Mouse (Mus musculus) ovary, postnatal 14 days (tissue): ENCODE results near the gene Agap3.

ENCODE experiments used
- DNase-seq: peaks from one replicate; pipeline ENCODE4 v3.0.0; 2022; ENCODE audit warnings: low spot score

The Agap3 gene

DNA sequence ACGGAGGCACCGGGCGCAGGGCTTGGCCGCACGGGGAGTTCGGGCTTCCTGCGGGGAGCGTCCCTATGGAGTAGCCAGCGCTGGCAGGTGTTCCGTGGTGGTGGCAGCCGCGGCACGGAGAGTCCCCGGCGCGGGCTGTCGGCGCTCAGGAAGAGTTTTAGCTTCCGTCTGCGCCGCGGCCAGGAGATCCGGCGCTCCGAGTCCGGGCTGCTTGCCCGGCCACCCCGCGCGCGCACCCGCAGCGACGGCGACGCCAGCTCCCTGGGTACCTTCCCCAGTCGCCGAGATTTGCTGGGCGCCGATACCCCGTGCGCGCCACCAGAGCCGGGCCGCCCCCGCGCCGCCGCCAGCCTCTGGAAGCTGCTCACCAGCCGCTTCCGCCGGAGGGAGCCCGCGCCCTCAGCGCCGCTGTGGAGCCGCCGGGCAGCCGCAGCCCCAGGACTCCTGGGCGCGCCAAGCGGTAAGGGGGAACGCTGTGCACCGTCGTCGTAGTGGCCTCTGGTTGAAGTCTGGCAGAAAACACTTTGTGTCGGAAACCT is 22.8 kb downstream of the Agap3 start:
- DNase-seq, result peak; percentile 46

DNA sequence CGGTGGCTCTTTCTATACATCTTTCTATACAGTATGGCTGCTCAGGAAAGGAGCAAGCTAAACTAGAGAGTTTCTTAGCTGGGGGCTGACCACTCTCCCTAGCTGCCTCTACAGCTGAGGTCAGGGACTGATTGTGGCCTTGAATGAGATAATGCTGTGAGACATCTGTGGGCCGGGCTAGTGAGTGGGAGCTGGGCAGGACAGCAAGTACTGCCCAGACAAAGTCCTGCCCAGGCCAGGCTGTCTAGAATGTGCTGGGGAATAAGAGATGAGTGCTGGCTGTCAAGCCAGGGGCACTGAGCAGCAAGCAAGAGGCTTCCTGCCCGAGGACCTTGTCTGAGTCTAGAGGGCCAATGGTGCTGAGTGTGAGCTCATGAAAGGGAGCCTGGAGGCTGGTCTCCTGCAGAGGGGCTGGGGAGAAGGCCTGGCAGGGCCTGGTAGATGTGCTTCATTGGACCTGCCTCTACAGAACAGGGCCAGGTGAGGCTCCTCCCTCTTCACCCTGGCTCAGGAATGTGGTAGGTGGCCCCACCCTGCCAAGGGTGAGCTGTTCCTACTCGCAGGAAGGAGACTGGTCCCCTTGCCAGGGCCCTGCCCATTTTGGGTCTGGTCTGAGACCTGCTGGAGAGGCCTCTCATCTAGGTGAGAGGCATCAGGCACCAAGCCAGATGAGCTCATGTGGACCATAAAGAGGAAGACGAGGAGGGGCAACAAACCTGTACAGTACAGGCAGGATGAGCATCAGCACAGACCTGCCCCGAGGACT is 23.7 kb downstream of the Agap3 start:
- peak; percentile 34 for DNase-seq

DNA sequence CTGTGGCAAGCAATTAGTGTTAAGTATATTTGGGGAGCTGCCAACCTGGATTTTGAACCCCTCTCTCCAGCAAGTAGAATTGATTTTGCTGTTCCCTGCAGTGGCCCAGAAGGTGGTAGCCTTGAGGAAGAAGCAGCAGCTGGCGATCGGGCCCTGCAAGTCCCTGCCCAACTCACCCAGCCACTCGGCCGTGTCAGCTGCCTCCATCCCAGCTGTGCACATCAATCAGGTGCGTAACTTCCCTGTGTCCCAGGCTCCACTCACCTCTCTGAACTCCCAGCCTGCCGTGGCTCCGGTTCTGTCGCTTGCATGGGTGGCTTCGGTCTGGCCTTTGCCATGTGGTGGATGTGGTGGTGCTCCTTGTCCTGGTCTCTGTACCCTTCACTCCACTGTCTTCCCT is 25.9 kb downstream of the Agap3 start:
- no peak for DNase-seq

DNA sequence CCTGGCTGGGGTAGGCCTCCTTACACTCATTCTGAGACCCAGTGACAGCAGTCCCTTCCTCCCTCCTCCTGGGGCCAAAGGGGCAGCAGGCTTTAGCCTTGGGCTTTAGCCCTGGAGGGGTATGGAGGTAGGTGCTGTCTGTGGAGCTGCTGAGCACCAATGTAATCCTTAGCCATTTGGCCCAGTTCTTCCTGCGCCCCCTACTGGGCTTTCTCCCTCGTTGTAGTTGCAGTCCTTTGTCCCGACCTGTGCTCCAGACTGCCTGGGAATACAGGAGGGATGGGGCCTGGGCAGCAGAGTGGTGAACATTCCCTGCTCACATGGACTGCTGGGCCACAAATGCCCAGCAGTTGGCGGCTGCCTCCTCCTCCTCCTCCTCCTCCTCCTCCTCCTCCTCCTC is 29.7 kb downstream of the Agap3 start:
- DNase-seq, result peak; percentile 57

DNA sequence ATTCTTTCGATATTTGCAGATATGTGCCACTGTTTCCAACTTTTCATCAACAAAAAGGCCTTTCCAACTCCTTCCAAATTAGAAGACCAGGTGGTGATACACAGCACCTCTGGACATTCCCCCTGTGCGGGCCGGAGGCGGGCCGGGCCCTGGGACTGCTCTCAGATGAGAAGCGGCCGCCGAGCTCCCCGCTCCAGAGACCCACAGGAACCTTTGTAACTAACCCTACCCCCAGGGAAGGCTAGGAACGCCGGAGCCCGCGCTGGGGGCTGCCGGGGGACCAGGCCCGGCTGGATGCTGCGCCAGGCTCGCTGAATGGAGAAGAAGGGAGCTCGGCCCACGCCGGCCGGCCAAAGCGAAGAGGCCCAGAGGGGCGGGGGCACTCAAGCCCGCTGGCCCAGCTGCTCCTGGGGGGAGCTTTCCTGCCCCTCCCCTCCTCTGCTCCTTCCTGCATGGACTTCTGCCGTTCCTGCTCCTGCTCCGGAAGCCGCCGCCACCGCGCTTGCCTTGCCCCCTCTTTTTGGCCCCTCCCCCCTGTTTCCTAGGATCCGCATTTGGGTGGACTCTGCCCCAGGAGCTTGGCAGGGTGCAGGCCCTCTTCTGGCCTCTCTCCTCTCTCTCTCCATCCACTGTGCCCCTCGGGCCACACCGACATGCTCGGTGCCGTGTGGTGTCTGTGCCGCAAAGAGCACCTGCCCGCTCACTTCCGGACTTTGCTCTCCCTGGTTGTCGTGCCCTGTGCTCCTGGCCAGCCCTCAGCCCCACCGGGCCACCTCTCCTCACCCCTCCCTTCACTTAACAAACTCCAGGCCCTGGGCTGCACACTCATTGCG is 30.5 kb downstream of the Agap3 start:
- DNase-seq, result no peak

DNA sequence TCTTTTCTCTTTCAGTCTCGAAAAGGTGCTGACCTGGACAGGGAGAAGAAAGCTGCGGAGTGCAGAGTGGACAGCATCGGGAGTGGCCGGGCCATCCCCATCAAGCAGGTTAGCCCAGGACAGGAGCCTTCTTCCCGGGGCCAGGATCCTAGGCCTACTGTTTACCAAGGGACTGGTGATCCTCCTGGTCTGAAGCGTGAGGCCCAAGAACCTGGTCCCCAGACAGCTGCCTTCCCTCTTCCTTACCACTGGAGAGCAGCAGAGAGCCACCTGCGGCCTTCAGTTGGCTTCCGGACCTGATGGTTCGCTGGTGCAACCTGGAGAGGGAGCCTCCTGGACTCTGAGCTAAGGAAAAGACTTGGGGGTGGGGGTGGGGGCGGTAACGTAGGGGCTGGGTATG is 31.3 kb downstream of the Agap3 start:
- peak; percentile 62 for DNase-seq

DNA sequence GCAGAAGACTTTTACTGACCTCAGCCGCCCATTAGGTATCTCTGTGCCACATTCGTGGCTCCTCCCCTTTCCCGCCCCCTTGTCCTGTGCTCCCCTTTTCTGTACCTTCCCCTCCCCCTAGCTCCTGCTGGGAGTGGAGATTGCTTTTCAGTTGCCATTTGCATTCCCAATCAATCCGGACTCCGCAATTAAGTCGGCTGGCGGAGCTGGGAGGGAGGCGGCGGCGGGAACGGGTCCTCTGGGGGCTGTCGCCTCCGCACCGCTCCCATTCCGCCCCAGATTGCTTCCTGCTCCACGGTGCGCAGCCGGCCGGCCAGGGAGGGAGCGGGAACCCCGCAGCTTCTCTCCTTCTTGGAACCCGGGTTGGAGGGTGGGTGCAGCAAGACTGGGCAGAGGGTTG is 33.0 kb downstream of the Agap3 start:
- no peak for DNase-seq

DNA sequence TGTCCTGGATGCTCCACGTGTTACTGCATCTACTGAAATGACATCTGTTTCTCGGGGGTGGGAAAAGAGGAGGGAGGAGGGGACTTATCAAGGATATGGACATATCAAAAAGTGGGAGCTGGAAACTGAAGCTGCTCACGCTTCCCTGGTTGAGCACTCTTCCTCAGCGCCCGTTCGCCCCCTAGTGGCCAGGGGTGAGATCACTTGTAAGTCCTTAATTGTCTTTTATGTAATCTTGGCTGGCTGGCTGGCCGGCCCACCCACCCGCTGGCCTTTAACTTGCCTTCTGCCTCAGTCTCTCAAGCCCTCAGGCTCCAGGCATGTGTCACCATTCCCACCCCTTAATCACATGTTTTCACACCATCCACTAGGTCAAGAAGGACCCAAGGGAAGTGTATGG is 34.1 kb downstream of the Agap3 start:
- peak; percentile 86 for DNase-seq

DNA sequence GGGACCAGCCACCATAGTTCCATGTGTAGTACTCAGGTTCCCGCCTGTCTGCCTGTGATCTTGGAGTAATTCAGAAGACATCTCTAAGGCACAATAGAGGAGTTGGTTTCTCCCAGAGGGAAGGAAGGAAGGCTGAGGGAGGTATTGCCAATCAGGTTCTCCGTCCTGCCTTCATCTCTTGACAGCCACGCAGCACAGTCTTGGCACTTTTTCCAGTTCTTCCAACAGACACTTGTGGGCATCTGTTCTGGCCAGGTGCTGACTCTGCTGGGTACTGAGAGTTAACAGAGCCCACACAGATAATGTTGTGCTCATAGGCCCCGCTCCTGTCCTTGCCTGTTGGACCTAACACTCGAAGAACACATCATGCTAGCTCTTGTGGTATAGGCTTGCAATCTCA is 34.8 kb downstream of the Agap3 start:
- DNase-seq, result no peak

DNA sequence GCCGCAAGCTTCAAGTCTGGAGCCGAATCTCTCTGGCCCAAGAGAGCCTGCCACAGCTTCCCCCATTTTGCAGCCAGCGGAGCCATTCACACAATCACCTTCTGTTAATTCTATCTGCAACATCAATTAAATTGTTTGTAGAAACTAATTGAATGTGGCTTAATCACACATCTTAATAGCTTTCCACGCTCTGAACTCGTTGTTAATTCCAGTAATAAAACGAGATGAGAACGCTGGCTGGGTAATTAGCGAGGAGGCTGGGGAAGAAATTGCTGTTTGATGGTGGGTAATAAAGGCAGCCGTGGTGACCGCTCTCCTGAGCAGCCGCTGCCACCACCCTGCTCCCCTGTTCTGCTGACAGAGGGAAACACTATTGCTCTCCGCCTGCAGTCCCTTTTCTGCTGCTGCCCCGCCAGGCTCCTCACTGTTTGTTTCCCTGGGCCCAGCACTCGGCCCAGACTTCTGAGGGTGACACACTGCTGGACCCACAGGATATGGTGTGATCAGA is 38.5 kb downstream of the Agap3 start:
- no peak for DNase-seq

DNA sequence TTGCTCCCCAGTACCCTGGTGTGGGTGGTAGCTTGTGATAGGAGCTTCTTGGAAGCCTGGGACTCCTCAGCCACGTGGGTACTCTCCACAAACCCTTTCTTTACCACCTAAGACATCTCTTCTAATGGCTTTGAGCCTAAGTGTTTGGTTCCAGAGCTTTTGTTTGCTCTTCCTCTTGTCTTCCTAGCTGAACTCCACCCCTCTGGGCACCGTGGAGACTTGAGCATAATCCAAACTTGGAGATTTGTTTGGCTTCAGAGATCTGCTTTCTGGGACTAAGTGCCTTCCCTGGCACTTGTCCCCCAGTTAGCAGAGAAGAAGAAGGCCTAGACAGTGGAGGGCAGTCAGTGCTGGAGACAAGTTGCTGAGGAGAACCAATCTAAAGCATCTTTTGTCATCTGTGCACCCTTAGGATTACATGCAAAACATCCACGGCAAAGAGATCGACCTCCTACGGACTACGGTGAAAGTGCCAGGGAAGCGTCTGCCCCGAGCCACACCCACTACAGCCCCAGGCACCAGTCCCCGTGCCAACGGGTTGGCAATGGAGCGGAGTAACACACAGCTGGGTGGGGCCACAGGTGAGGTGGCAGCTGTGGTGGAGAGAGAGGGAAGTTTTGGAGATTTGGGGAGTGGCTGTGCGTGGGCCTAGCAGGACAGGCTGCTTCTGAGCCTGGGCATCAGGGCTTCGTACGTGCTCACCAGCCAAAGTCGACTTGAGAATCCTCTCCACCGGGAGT is 40.7 kb downstream of the Agap3 start:
- DNase-seq, result no peak

DNA sequence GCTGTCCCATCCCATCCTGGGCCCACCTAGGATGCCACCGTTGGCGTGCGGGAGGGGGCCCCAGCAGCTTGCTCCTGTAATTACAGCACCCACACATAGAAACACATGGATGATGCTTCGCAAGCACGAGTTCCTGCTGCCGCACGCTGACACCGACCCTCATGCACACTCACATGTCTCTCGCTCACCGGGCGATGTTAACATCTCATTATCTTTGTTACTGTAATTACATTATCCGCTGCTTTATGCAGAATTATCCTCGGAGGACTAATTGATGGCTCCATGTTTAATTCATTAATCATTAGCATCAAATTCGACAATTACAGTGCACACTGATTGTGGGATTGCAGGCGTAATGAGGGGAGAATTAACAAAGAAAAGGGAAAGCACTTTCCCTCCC is 43.0 kb downstream of the Agap3 start:
- DNase-seq, result no peak

DNA sequence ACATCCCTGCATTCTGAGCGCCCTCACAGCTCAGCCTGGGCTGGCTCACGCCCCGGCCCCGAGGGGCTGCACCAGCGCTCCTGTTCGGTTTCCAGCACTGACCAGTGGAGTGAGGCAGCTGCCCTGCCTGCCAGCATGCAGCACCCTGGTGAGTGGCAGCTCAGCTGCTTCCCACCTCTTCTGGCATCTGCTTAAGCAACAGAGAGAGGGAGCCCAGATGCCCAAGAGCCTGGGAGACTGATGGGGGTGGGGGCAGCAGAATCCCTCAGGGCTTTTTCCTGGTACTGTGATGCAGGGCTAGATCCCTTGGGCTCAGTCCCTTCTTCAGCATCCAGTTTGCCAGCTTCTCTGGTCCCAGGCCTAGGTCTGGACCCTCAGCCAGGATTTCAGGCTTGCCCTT is 44.8 kb downstream of the Agap3 start:
- DNase-seq, result no peak

DNA sequence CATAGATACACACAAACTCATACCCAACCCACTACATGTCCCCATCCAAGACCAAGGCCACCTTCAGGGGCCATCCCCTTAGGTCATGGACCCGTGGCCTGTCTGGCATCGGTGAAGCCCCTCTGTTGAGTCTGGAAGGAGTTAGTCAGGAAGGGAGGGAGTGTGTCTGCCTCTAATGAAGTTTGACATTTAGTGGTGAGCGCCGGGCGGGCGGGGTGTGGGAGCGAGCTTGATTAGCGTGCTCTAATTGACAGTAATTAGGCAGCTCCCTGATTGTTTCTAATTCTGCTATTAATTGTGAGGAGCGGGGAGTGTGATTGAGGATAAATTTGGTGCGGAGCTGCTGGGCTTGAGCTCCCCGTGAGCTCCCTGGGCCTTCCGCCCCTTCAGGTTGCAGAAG is 45.5 kb downstream of the Agap3 start:
- no peak for DNase-seq

DNA sequence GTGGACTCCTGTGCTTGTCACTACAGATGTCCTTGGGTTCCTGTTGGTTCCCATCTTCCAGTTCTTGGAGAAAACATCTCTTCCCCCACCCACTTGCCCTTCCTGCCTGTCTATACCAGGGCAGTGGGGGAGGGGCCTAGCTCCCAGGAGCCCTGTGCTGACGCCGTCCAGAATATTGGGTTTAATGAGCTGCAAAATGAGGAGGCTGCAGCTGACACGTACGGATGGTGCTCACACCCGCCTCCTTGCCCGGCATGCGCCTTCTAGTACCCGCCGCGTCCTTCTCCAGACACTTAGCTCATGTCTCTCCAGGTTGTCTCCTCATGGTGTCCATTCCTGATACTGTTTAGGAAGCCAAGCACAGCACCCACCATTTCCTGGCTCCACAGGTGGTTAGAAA is 47.1 kb downstream of the Agap3 start:
- no peak for DNase-seq

DNA sequence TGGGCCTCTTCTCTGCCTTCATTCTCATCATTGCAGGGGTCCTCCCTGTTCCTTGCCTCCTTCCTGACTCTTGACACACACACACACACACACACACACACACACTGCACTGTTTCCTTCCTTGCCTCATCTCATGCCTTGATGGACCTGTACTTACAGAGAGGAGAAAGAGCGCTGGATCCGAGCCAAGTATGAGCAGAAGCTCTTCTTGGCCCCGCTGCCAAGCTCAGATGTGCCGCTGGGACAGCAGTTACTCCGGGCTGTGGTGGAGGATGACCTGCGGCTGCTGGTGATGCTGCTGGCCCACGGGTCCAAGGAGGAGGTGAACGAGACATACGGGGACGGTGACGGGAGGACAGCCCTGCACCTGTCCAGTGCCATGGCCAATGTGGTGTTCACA is 48.9 kb downstream of the Agap3 start:
- DNase-seq, result no peak

DNA sequence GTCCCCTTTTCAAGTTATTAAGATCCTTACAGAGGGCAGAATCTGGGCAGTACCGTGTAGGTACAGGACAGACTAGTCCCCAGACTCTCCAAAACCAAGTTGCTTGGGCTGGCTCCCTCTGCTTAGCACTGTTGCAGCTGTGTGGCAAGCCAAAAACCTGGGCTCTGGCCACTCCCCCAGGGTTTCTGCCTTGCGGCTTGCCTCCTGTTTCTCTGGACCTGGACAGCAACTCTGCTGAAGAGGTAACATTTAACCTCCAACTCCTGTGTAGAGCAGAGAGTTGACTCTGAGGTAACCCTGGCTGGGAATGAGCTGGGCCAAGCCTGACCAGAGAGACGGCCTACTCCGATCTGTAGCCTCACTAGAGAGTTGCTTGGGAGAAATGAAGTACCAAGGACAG is 50.8 kb downstream of the Agap3 start:
- DNase-seq, result no peak

DNA sequence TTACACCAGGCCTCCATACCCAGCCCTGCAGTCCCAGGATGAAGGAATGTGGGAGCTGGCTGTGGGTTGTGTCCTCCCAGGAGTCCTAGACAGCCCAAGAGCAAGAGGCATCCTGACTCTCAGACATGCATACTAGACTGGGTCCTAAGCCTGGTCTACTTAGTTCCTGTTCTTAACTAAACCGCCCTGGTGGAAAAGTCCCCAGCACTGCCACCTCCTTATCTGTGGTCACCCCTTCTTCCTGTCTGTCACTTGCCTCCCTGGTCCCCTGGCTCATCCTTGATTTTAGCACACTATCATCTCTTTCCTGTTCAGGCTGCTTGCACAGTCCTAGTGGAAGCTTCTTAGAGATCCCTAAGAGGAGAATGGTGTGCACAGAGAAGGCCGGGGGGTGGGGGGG is 53.5 kb downstream of the Agap3 start:
- no peak for DNase-seq

DNA sequence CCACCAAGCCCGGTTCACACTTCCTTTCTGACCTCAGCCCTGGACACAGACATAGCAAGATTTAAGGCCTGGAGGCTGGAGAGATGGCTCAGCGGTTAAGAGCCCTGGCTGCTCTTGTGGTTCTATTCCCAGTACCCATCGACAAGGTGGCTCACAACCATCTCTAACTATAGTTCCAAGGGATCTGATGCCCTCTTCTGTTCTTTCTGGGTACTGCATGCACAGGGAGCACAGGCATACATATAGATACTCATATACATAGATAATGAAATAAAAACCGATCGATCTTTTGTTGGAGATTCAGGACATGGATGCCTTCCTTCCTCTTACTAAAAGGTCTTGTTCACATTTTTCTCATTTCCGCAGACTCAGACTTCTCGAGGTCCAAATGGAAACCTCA is 56.4 kb downstream of the Agap3 start:
- DNase-seq, result no peak

DNA sequence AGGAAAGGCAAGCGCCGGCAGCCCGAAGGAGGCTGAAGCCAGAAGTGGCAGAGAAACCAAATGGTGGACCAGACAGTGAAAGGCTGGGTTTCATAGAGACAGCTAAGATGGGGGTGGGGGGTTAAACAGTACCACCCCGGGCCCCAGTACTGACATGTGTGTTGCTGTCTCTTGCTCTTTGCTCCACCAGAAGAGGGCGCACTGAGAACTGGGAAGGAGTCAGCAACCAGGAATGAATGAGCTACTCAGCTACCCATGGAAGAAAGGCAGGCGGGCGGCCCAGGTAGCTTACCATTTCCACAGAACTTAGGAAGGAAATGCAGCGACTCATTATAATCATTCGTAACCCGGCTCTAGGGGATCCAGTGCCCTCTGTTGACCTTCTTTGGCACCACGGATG is 58.7 kb downstream of the Agap3 start:
- no peak for DNase-seq

DNA sequence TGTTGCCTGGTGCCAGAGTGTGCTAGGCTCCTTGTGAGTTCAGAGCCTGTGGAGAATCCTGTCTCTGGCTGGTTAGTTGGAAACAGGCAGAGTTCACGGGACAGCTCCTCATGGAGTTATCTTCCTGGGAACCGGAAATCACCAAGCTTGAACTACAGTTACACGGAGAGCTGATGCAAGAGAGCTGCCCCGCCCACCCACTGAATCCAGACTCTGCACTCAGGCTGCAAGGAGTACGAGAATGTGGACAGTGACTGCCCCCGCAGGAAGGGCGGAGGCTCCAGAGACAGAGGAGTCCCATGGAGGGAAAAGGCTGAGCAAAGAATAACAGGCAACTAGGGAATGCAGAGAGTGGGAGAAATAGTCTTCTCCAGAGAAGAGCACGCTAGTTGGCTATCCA is 60.3 kb downstream of the Agap3 start:
- peak; percentile 34 for DNase-seq

DNA sequence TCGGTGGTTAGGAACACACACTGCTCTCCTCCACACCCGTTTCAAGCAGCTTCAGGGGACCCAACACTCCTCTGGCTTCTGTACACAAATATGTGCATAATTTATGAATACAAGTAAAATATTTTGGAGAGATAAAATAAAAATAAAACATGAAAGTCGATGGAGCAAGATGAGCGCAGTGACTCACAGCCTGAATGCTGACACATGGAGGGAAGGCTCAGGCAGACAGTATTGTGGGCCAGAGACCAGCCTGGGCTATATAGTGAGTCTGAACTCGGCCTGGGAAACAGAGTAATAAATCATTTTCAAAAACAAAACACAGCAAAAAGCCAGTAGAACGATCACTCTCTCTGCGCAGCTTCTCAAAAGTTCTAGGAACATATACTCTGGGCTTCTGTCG is 69.4 kb downstream of the Agap3 start:
- DNase-seq, result no peak
